Mouse (Mus musculus): ENCODE data around the gene Gps1.
A peak's percentile ranks its signal among the peaks of the same experiment; 100 is the strongest.
"Not testable (repeated sequence)": the region's sequence is repeated elsewhere in the genome, so short reads cannot be mapped to it uniquely, and the experiment has no call there.

The Gps1 gene

DNA sequence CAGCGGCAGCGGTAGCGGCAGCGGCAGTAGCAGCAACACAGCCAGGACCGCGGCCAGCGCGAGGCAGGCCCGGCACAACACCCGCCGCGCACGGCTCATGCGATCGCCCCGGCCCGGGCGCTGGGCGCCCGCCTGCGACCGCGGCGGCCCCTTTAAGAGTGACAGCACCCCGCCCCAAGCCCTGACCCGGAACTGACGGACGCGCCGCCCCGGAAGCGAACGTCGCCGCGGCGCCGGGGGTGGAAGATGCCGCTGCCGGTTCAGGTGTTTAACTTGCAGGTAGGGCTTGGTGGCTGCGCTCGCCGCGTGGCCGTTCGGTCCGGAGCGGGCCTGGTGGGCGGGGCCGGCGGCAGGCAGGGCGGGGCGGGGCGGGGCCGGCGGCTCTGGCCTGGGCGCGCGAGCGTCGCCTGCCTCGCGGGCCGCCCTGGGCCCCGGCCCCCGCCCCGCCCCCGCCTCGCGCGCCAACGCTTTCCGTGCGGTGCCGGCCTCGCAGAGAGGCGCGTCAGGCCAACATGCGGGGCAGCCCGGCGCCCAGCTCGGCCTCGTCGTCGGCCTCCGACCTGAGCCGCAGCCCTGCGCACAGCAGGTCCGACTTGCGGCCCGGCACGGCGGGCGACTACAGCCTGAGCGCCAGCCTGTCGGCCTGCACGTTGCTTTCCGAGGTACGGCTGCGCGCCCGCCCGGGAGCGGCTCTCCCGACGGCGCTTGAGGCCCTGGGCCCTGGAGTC is at the start of gene Gps1, which contains the start of gene Rfng:
TSS of gene Gps1 (plus strand) at position 209 of the 728 bp plus-strand sequence.
TSS of gene Rfng (minus strand) at position 144 of the 728 bp plus-strand sequence.
- peak; percentile 77 for DNase-seq (ENCODE audit: low read depth, low spot score)

DNA sequence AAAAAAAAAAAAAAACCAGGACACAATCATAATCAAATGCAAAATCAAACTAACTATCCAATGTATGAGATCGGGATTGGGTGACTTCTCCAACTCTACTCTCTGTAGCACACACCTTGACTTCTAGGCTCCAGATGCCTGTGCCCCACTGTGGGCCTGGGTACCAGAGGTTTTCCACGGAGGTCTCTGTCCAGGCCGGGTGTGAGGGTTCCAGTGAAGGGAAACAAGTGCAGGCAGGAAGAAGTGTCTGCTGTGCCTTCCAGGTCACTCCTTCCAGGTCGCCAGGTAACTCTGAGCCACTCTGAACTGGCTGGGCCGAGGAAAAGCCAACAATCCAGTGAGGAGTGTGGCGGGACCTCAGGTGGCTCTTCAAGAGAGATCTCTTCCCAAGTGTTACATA is 47.6 kb upstream of the Gps1 start:
- DNase-seq (ENCODE audit: low read depth, low spot score), result no peak

DNA sequence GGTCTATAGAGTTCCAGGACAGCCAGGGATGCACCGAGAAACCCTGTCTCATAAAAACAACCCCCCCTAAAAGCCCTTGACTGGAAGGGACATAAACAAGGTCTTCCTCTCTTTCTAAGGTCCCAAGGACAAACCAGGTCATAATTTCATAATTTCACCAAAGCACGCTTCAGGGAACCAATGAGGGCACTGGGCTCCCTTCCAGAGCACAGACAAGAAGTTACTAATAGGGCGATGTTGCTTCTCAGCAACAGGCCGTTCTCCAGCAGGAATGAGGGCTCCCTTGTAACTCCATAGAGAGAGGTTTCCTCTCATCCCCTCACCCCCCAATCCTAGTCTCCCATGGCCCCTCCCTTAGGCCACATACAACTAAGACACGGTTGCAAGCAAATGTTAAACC is 43.1 kb upstream of the Gps1 start:
- DNase-seq (ENCODE audit: low read depth, low spot score), result no peak

DNA sequence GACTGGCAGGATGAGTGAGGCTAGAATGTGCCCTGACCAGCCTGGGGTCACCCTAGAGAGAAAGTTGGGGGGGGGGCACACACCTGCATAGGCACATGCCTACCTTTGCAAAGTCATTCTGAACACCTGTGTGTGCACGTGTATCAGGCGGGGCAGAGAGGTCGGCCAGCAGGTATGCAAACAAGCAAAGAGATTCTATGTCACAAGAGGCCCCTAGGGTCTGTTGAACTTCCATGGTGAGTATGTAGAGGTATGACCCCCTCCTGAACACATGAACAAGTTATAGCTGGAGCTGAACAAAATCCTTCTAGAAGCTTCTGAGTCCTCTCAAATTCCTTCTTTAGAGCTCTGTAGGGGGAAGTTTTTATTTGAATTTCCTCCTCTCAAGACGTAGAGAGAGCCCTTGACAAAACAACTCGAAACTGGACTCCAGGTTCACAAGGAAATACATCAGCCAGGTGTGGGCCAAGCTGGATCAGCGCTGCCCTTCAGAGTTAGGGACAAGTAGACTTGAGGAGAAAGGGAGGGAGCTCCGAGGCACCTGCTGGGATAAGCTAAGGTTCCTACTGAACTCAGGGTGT is 39.9 kb upstream of the Gps1 start:
- no peak for DNase-seq (ENCODE audit: low read depth, low spot score)

DNA sequence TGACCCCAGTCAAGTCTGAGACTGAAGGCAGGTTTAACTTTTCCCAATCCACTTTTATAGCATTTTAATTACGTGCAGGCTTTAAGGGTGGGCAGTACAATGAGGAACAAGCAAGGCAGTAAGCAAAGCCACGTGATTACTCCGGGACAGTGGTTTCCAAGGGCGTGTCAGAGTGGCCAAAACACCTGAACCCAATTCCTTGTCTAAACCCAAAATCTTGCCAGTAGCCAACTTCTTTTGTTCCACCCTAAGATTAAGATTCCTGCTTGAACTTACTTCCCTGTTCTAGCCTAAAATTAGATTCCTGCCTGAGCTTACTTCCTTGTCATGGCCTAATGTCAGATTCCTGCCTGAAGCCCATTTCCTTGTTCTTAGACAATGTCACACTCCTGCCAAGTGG is 36.1 kb upstream of the Gps1 start:
- DNase-seq (ENCODE audit: low read depth, low spot score), result no peak

DNA sequence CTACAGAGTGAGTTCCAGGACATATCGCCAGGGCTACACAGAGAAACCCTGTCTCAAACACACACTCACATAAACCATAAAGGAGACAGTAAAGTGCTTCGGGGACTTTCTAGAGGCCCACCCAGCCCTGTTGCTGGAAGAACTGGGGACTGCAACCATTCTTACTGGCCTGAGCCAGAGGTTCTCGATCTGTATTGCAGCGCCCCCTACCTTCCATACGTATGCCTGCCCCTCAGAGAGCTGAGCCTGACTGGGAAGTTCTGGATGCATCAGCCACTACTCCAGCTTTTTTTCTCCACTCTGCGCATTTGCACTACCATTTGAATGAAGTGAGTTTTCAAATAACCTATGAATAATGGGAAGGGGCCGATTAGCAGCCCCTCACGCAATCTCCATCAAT is 34.6 kb upstream of the Gps1 start:
- DNase-seq (ENCODE audit: low read depth, low spot score), result peak; percentile 27

DNA sequence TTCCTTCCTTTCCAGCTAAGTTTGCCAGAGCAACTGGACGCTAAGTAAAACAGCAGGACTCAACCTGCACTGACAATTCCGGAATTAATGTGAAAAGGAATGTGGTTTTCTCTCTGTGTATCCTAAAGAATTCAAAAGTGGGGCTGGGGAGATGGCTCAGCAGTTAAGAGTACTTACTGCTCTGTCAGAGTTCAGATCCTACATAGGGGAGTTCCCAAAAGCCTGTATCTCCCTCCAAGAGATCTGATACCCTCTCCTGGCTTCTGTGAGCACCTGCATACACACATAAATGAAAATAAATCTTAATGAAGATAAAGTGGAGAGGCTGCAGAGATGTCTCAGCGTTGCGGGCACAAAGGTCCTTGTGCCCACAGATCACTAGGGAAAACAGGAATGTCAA is 32.5 kb upstream of the Gps1 start:
- no peak for DNase-seq (ENCODE audit: low read depth, low spot score)

DNA sequence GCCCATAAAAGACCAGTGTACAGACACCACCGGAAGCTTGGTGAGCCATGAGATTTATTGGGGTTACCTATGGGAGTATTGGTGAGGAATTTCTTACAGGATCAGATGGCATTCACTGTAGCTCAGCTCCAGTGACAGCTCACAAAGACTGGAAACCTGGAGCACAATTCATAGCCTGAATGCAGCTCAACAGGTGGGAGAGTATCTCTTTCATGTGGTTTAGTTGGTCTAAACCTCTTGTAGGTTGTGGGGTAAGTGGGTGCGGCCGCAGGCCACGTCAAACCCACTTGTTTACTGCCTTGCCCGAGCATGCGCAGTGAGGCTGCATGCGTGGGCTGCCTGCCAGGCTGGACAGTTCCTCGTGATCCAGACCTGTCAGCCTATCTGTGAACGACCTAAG is 23.8 kb upstream of the Gps1 start:
- DNase-seq (ENCODE audit: low read depth, low spot score), result no peak

DNA sequence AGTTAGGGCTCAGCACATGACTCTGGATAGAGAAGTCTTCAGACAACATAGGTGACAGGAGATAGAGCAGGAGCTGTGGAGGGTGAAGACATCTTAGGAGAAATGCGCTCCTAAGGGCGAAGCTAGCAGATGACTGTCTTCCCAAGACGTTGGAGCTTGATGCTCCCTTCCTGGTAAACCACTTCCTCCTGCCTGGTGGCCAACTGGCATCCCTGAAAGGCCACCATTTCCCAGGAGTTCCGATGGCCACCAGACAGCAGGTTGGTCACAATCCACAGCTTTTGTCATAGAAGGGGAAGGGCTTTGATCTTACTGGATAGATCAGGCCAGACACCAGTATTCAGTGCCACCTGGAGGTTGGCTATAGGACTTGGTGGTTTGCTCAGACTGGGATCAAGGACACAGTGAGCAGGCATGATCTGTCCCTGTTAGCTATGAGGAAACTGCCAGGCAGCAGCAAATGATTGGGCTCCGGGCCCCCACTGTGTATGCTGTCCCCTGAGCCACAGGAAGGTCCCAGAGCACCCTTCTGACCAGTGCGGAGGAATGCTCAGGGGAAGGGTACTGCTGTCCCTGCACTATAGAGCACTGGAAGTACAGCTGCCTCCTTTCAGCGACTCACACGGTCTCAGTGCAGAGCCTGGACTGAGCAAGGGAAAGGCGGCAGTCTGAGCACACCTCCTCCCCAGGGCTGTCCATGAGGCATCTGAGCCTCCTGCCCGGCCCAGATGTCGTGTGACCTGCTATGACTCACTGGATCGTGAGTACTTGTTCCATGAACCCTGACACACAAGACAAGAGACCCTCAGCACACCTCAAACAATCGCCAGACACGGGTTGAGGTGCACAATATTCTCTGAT is 22.0 kb upstream of the Gps1 start:
- no peak for DNase-seq (ENCODE audit: low read depth, low spot score)

DNA sequence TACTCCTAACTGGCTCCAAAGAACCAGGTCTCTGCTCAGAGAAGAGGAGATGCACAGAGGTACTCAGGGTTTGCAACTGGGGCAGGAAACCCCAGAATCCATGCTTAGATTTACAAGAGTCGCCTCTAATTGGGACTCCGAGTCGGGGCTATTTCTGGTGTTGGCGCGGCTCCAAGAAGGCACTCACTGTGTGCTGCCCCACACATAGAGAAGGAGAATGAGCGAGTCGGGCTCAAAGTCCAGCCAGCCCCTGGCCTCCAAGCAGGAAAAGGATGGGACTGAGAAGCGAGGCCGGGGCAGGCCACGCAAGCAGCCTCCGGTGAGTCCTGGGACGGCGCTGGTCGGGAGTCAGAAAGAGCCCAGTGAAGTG is 21.4 kb upstream of the Gps1 start, which contains the start of gene Hmga1b:
TSS of gene Hmga1b (plus strand) at position 123 of the 370 bp plus-strand sequence.
- DNase-seq (ENCODE audit: low read depth, low spot score), result not testable (repeated sequence)

DNA sequence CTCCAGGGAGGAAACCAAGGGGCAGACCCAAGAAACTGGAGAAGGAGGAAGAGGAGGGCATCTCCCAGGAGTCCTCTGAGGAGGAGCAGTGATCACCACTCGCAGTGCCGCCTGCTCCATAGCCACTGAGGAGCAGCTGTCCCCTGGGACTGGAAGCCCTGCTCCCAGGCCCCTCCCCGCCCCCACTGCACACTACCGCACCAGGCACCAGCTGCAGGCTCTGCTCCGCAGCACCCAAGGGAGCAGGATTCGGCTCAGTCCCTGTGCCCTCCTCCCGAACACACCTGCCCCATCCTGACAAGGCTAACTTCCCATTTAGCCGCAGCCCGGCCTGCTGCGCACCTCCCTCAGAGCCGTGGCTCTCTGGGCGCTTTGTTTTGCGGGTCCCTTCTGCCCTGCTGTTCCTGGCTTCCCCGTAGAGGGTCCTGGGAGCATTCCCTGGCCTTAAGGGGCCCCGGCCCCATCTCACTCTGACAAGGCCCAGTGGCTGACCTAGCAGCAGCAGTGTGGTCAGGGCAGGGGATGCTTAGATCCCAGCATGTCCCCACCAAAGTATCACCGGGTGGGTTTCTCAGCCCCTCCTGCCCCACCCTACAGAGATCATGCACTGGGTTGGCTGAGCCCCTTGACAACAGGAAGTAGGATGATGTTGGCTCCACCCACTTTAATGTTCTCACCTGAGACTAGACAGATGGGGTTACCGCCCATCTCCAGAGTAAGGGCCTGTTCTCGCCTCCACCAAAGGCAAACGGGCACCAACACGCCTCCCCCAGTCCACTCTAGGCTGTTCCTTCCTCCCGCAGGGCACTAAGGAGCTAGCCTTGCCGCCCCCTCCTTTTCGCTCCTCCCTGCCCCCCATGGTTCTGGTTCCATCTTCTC is 20.7 kb upstream of the Gps1 start:
- DNase-seq (ENCODE audit: low read depth, low spot score), result not testable (repeated sequence)

DNA sequence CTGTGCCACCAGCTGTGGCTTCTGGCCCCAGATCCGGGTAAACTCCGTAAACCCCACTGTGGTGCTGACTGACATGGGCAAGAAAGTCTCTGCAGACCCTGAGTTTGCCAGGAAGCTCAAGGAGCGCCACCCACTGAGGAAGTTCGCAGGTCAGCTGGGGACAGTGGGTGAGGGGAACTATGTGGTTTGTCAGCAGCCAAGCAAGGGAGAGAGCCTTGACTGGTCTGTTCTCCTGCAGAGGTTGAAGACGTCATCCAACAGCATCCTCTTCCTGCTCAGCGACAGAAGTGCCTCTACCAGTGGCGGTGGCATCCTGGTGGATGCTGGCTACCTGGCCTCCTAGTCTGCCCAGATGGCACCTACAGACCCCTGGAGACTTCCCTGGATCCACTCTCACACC is 17.0 kb upstream of the Gps1 start:
- DNase-seq (ENCODE audit: low read depth, low spot score), result not testable (repeated sequence)

DNA sequence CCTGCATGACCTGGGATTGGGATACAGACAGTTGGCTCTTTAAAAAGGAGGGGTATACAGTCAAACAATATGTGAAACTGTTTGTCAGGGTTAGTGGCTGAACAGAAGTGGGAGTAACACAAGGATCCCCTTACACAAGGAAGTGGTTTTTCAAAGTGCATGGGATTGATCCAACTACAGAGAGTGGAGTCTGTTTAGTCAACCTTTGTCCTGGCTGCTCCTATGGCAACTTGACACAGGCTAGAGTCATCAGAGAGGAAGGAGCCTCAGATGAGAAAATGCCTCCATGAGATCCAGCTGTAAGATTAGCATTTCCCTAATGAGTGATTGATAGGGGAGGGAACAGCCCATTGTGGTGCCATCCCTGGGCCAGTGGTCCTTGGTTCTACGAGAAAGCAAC is 15.9 kb upstream of the Gps1 start:
- DNase-seq (ENCODE audit: low read depth, low spot score), result no peak

DNA sequence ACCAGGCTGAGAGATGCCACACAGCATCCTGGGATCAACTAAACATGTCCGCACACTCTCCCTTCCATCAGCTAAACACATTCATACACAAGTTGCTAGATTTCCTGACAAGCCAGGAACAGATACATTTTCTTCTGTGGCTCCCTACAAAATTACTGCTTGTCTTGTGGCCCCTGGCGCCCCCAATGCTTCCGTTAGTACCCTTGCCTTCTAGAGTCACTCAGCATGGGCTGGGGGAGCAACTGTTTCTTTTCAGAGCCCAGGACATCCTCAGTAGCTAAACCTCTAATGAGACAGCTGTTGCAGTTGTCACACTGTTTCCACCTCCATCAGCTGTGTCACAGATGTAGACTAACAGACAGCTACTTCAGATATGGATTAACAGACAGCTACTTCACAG is 11.3 kb upstream of the Gps1 start:
- no peak for DNase-seq (ENCODE audit: low read depth, low spot score)

DNA sequence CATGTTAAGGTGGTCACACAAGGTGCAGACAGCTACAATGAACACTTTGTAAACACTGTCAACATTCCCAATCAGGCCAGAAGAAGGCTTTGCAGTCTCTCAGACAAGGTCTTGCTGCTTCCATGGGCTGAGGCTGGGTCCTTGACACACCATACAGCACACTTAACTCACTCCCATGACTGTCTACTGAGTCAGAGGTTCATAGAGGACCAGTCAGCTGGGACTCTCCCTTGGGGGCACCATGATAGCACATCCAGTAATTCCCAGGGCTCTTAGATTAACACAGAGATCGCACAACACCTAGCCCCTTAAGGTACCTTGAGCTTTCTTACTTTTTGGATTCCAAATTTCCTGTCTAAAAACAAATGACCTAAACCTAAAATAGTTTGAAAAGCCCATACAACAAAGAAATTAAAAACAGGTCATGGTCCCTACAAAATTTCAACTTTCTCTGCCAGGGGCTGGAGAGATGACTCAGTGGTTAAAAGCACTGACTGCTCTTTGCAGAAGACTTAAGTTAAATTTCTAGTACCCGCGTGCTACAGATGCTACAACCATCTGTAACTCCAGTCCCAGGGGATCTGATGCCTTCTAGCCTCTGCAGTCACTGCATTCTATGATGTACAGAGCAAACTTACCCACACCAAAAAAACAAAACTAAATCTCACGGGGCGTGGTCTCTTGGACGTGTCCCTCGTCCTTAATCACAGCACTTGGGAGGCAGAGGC is 10.4 kb upstream of the Gps1 start:
- DNase-seq (ENCODE audit: low read depth, low spot score), result no peak

DNA sequence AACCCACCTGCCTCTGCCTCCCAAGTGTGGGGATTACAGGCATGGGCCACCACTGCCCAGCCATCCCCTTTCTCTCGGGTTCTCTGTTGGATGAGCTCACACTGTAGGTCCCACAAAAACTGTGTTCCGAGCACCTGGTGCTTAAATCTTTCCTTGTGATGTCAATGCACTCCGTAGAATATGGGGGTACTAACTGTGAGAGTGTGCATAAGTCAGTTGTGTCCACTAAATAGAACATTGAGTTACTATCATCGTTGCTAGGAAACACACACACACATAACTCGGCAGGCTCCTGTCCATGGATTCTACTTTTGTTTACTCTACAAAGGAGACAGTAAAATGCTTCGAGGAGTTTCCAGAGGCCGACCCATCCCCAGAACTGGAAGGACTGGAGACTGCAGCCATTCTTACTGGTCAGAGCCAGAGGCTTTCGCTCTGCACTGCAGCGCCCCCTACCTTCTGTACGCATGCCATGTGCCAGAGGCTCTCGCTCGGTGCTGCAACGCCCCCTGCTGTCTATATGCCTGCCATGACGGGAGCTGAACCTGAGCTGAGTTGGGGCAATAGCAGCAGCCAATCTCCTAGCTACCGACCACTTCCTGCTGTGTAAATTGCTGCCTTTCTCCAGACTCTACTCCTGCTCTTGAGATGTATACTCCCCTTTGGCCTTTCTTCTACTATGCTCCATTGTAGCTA is 8.2 kb upstream of the Gps1 start:
- DNase-seq (ENCODE audit: low read depth, low spot score), result peak; percentile 95

DNA sequence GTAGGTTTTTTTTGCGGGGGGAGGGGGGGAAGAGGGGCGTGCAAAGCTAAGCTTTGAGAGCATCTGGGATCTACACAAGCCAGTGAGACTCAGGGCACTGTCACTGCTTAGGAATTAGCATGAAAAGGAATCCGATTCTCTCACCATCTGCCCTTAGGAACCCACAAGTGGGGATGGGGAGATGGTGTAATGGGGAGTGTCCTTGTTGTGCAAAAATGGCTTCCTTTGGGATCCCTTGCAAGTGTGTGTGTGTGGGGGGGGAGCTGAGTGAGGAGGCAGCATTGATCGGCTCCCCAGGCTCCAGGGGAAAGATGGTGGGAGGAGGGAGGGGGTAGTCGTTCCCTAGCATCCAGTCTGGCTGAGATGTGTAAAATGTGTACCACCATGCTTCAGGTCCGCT is 6.9 kb upstream of the Gps1 start:
- DNase-seq (ENCODE audit: low read depth, low spot score), result no peak

DNA sequence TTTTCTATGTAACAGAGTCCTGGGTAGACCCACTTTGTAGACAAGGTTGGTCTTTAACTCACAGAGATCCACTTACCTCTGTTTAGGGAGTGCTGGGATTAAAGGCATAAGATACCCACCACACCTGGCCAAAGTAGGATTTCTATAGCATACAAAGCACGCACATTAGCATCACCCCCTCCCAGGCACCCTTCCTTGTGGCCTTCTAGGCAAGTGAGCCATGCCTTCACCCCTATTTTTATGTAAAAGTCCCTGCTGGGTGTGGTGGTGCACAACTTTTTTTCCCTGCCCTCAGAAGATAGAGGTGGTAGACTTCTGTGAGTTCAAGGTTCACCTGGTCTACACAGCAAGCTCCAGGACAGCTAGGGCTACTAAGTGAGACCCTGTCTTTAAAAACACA is 4.2 kb upstream of the Gps1 start:
- DNase-seq (ENCODE audit: low read depth, low spot score), result no peak

DNA sequence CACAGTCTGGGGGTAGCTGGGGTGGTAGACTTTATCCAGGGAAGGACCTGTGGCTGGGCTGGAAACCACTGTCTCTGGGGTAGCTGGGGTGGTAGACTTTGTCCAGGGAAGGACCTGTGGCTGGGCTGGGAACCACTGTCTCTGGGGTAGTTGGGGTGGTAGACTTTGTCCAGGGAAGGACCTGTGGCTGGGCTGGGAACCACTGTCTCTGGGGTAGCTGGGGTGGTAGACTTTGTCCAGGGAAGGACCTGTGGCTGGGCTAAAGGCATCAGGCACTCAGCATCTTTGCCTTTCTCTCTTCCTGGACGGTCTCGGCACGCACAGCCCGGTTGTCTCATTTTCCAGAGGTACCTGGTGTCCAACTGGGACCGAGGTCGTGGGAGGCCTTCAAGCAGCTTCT is 2.7 kb upstream of the Gps1 start:
- DNase-seq (ENCODE audit: low read depth, low spot score), result not testable (repeated sequence)

DNA sequence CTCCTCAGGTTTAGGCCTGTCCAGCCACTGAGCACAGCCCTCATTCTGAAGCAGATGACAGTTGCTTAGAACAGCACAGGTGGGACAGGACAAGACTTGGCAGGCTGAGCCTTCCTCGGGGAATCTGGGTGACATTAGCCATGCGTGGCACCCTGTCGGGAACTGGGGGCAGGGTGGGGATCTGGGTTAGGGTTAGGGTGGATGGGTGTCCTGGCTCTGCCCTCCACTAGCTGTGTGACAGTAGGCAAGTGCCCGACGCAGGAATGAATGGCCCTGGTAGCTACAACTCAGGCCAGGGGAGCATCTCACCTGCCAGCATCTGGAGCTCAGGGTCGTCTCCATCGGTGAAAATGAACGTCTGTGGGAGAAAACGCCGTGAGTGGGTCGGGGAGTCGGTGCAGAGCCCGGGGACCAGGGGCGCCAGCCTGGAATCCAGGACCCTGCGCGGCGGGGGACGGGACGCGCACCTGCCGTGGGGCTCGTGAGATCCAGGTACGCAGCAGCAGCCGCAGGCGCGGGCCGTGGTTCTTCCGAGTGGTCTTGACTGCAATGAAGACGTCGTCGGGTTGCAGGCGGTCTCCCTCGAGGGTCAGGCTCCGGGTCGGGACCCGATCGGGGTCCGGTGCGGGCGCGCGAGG is 527 bp upstream of the Gps1 start:
- no peak for DNase-seq (ENCODE audit: low read depth, low spot score)
